Mouse (Mus musculus): ENCODE measurements around the gene RPS10-NUDT3.

DNA sequence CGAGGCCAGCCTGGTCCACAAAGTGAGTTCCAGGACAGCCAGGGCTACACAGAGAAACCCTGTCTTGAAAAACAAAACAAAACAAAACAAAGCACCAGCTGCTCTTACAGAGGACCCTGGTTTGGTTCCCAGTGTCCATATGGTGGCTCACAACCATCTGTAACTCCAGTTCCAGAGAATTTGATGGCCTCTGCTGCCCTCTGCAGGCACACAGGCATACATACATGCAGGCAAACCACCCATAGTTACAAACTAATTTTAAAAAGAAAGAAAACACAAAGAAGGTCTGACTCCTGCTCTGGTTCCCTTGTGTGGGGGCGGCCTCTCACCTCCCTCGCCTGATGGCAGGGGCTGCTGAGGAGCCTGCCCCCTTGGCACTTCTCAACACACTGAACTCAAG, 101.7 kb downstream of the RPS10-NUDT3 start:
- TF ChIP-seq POLR2A (IDR thresholded peaks at IDR 0.05; ENCODE audit: borderline replicate concordance, control insufficient read depth, low read depth, low read length) (no peak), CTCF (IDR thresholded peaks at IDR 0.05; ENCODE audit: control insufficient read depth, insufficient read depth, low read length) (peak; percentile 25; the same call in 1 of the 2 replicates)
